ENCODE assay signal across 20 mouse cellular contexts in genomic region chr17:14343442-14343841, GRCm38 (mm10).
A peak's percentile ranks its signal among the peaks of the same experiment; 100 is the strongest.
DNase-seq lines count a peak whose midpoint lies in the region; ATAC-seq lines count a peak whose summit lies in the region.
"Had no signal": no experiment of that assay in that cellular context is flagged by ENCODE, and none has a peak within 500 bp of the region (broad histone marks: within the 10 kb centered on the region; RNA-seq: fewer than 3 reads in every experiment).

No protein-coding gene starts in this region.

- H3K36me3 ChIP-seq in megakaryocyte, embryonic 14.5 days (replicated peaks; ENCODE audit: low read length) = no peaks in the 10 kb centered on the region
- H3K36me3 ChIP-seq: embryonic facial prominence, embryonic 15.5 days; forebrain, embryonic 10.5 days; forebrain, embryonic 12.5 days had no signal

- no peaks in the 10 kb centered on the region for H3K27me3 ChIP-seq in megakaryocyte, embryonic 14.5 days (replicated peaks)
- H3K27me3 ChIP-seq: forebrain, embryonic 12.5 days had no signal

- peaks cover 28% of the 10 kb centered on the region for H3K9me3 ChIP-seq in megakaryocyte, embryonic 14.5 days
- H3K9me3 ChIP-seq: embryonic facial prominence, embryonic 13.5 days; embryonic facial prominence, embryonic 15.5 days; forebrain, embryonic 10.5 days; forebrain, embryonic 12.5 days had no signal

- peak; percentile 64 for DNase-seq in heart, adult 11 months
- no peak for DNase-seq in heart, postnatal 4 days
- DNase-seq in brain, adult 2 months (ENCODE audit: low read depth, low spot score) = peak; percentile 36
- DNase-seq in cerebellum, postnatal 10 days = no peak
- DNase-seq: adrenal gland, adult 2 months; adrenal gland, postnatal 10 days; adrenal gland, postnatal 25 days; cerebellum, adult 11-12 months; cerebellum, adult 2 months; cerebellum, adult 9-10 months; cerebellum, postnatal 36 days had no signal

- no peak for ATAC-seq in megakaryocyte, adult 5-6 weeks (ENCODE audit: poor library complexity, severe bottlenecking)
- ATAC-seq: forebrain, embryonic 14.5 days; forebrain, embryonic 16.5 days had no signal

- peak overlapping the region; percentile 3 for H3K4me3 ChIP-seq in megakaryocyte, embryonic 14.5 days (replicated peaks)
- H3K4me3 ChIP-seq: embryonic facial prominence, embryonic 13.5 days; embryonic facial prominence, embryonic 15.5 days; erythroblast, embryonic 14.5 days; forebrain, embryonic 10.5 days; forebrain, embryonic 12.5 days had no signal

- no peaks in the 10 kb centered on the region for H3K4me1 ChIP-seq in megakaryocyte, embryonic 14.5 days
- H3K4me1 ChIP-seq: forebrain, embryonic 12.5 days had no signal

Comparison
In these comparisons a context has a peak if more than half of its experiments do, and no peak if none do; other contexts are left out.
1. DNase-seq: peak in heart, adult 11 months (single experiment) and brain, adult 2 months (single experiment); none in heart, postnatal 4 days (single experiment) and cerebellum, postnatal 10 days (0 of 2).